Mouse (Mus musculus): ENCODE measurements around the gene Stat5a. TPM values are rescaled to one million over a fixed set of nuclear protein-coding genes. Genes with fewer than 3 reads are reported as not detected.

Gene Stat5a
- total RNA-seq, 2 experiments from 2014 or later = 22.9 to 26.9 TPM

DNA sequence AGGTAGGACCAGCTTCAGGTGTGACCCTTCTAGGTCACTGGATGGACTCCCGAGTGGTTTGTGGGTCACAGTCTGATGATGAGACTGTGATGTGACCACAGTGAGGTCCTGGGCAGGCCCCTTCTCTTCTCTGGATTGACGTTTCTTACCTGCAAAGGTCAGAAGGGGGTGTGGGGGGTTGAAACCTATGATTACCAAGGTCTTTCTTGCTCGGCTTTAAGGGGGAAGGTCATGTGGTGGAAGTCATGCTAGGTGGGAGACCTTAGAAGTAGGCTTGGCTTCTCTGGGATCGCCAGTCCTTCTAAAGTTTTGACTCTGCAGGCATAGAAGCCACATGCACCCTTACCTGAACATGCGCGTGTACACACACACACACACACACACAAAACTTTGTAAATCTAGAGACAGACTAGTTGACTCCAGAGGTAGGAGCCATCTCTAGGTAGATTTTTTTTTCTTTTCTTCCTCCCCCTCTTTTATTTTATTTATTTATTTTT is 476 bp downstream of the Stat5a start:
- intact Hi-C loops (cut with DNase I) = no loop called here
- DNase-seq = no peak

- intact Hi-C loops (cut with DNase I) = no loop called here
- DNase-seq = peak; percentile 91 to 93
Measured at GRCm38 (mm10) chr11:100860198-100861048, 1.3 kb downstream of the Stat5a start.

- no peak for DNase-seq
- intact Hi-C loops (cut with DNase I) = no loop called here
Measured at GRCm38 (mm10) chr11:100861335-100861734, 2.2 kb downstream of the Stat5a start.

DNA sequence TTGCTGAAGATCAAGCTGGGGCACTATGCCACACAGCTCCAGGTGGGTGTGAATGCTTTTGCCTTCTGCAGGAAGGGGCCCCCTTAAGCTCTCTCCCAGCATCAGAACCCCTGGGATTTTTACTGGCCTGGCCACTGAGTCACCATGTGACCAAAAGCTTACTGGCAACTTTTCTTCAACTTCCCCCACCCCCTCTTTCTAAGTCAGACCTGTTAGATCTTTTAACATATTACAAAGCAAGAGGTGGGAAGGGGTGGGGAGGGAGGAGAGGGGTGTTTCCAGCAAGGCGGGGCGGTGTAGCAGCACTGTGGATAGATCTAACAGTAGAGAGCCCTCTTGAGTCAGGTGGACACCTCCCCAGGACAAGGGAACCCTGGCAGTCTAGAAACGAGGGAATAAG is 2.7 kb downstream of the Stat5a start:
- intact Hi-C loops (cut with DNase I) = no loop called here
- no peak for DNase-seq

- intact Hi-C loops (cut with DNase I) = no loop called here
- no peak for DNase-seq
Measured at GRCm38 (mm10) chr11:100863141-100863540, 4.0 kb downstream of the Stat5a start.

- intact Hi-C loops (cut with DNase I) = no loop called here
- no peak for DNase-seq
Measured at GRCm38 (mm10) chr11:100865618-100866017, 6.5 kb downstream of the Stat5a start.

- DNase-seq = no peak
- intact Hi-C loops (cut with DNase I) = no loop called here
Measured at GRCm38 (mm10) chr11:100870256-100870967, 11.3 kb downstream of the Stat5a start.

GRCm38 (mm10) chr11:100870968-100871350 is 11.8 kb downstream of the Stat5a start:
- DNase-seq = no peak
- intact Hi-C loops (cut with DNase I) = no loop called here

- intact Hi-C loops (cut with DNase I) = no loop called here
- DNase-seq = no peak
Measured at GRCm38 (mm10) chr11:100875761-100876160, 16.6 kb downstream of the Stat5a start.

DNA sequence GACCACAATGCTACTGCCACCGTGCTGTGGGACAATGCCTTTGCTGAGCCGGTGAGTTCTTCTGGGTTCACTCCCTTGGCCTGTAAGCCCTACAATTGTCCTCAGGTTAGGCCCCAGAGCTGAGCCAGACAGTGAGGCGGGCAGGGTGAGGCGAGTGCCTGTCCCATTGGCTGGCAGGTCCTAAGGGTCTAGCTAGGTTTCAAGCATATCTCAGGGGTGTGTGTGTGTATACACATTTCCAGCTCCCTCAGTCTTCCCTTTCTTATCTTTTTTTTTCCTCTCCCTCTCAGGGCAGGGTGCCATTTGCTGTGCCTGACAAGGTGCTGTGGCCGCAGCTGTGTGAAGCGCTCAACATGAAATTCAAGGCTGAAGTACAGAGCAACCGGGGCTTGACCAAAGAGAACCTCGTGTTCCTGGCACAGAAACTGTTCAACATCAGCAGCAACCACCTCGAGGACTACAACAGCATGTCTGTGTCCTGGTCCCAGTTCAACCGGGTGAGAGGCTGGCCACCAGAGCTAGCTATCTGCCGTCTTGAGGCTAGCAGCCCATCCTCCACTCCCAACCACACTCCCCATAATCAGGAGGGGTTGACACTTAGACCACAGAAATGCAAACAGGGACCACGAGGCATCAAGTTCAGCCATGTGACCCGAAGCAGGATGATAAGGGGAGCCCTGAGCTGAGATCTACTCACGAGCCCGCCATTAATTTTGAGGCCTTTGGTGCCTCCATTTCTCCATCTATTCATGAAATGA is 20.3 kb downstream of the Stat5a start:
- intact Hi-C loops (cut with DNase I) = no loop called here
- no peak for DNase-seq

DNA sequence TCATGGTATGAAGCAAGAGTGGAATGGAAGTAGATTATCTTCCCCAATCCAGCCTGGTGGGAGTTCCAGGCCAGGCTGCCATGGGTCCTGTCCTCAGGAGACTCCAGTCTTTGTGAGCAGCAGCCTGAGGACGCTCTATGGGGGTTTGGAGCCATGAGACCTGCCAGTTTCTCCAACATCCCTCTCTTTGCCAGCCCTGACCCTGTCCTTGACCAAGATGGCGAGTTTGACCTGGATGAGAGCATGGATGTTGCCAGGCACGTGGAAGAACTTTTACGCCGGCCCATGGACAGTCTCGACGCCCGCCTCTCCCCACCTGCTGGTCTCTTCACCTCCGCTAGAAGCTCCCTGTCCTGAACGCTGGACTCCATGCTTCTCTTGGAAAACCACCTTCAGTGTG is 24.5 kb downstream of the Stat5a start:
- DNase-seq = no peak
- intact Hi-C loops (cut with DNase I) = no loop called here

- peak; percentile 44 to 48 for DNase-seq
- intact Hi-C loops (cut with DNase I) = no loop called here
Measured at GRCm38 (mm10) chr11:100885472-100885871, 26.3 kb downstream of the Stat5a start.

- DNase-seq = no peak
- intact Hi-C loops (cut with DNase I) = no loop called here
Measured at GRCm38 (mm10) chr11:100886188-100886740, 27.1 kb downstream of the Stat5a start.

DNA sequence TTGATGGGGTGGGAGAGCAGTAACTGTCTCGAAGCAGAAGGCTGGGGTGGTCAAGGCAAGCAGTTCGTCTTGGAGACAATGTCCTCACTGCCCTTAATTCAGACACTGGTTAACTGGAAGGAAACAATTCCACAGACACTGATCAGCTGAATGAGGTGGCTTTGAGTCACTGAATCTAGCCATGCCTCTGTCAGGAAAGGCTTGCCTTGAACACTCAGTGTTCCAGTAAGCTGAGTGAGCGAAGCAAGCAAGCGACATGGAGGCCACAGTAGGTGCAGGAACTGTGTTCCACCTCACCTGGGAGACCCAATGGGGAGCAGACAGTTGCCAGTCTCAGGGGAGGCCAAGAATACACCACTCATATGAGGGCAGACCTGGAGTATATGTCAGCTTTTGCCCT is 28.1 kb downstream of the Stat5a start:
- intact Hi-C loops (cut with DNase I) = no loop called here
- no peak for DNase-seq

DNA sequence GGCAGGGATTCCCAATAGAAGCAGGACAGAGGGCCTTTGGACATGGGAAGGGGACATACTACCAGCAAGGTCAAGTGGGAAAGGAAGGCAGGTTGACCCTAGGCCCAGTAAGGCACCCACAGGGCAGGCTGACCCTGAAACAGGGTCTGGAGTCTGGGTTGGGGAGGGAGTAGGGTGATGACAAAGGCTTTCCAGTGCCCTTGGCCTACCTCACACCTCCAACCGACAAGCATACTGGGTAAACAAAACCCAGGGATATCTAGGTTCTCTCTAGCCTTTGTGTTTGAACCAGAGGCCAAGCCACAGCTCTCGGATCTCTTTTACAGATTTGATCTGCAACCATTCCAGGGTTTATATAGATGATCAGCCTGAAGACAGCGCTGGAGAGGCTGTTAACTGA is 28.6 kb downstream of the Stat5a start:
- DNase-seq = no peak
- intact Hi-C loops (cut with DNase I) = loop anchor here (1.0 kb wide), 1 partner anchor 15 kb away; no protein-coding TSS in a partner anchor

DNA sequence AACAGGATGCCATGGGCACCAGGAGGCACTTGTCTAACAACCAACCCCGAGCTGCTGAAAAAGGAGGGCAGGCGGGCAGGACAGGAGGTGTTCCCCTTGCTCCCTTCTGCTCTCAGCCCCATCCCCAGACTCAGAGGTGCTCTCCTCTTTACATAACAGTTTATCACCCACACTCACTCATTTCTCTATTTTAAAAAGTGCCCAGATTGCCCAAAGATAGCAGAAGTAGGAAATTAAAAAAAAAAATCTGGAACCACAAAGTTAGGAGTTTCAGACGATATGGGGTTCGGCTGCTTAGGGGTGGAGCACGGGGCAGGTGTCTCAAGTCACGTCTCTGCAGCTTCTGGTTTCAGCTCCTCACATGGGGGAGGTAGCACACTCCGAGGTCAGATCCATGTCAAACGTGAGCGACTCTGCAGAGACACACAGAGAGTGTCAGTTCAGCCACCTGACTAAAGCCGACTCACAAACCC is 29.2 kb downstream of the Stat5a start:
- intact Hi-C loops (cut with DNase I) = loop anchor here (1.0 kb wide), 1 partner anchor 16 kb away; no protein-coding TSS in a partner anchor

DNA sequence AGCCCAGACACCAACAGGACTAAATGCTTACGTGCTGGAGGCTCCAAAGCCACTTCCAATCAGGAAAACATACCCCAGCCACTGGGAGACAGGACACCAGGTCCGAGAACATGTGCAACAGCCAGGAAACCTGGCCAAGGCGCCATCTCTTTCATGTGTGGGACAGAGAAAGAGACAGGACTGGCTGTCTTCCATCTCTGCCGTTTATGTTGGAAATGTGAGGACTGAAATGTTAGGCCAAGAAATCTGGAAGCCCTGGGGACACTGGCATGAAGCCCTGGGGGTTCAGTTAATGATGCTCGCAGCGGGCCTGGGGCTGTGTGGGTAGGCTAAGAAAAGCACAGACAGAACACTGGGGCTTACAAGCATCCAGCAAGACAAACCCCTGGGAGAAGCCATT is 31.3 kb downstream of the Stat5a start:
- no peak for DNase-seq
- intact Hi-C loops (cut with DNase I) = loop anchor here (10.0 kb wide), 1 partner anchor 284 kb away; the partner anchor contains the start of genes Ccr10, Cntnap1 and Plekhh3

More for the DNA sequence above, 29.2 kb downstream of the Stat5a start:
- DNase-seq = no peak

DNA sequence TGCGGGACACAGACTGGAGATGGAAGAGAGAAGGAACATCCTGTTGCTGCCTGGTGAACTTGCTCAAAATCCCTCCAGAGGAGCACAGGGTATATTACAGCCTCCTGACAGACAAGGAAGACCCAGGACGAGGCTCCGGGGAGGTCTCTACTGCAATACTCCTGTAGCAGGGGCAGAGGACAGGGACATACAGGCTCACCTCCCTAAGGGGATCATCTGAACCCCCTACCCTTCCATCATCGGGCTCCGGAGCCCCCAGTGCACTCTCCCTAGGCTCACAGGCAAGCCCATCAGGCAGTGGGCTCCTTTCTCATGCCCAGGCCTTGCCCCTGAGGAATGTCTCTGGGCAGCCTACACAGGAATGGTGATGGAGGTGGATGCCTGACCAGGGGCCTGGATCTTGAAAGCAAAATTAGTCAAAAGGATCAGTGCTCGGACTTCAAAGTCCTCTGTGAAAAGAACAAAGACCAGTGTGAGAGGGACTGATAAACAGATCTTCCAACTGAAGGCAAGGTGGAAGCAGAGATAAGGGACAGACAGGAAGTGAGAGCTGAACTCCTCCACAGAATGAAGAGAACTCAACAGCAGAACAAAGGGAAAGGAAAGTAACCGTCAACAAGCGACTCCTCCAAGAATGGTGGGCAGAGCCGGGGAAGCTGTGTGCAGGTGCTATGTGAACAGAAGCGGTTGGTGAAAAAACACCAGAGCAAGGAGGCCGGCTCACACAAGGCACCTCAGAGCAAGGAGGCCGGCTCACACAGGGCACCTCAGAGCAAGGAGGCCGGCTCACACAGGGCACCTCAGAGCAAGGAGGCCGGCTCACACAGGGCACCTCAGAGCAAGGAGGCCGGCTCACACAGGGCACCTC is 32.3 kb downstream of the Stat5a start:
- DNase-seq = no peak
- intact Hi-C loops (cut with DNase I) = loop anchor here (2.0 to 10.0 kb wide), 3 partner anchors 55 to 283 kb away; partner anchors contain the start of genes Ccr10, Cntnap1 and Plekhh3

DNA sequence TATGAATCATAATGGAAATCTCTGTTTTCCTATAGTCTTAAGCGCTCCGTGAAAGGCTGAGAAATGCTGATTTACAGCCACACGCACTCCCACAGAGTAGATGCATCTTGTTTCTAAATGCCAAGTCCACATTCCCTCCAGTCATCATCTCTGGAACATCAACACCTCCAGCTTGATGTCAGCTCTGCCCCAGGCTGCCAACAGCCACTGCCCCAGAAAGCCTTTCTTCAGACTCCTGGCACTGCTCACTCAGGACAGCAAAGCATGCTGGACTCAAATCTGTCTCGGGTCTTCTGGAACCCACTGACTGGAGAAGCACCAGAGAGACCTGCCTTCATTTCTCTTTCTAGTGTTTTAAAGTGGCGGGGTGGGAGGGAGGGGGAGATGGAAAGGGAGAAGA is 33.3 kb downstream of the Stat5a start:
- intact Hi-C loops (cut with DNase I) = loop anchor here (2.0 to 10.0 kb wide), 3 partner anchors 54 to 282 kb away; partner anchors contain the start of genes Ccr10, Cntnap1 and Plekhh3
- DNase-seq = peak; percentile 59 to 68

All from heart, postnatal 10 days (tissue).